Comparison of ENCODE assay signal across 18 mouse cellular contexts in the genomic region with DNA sequence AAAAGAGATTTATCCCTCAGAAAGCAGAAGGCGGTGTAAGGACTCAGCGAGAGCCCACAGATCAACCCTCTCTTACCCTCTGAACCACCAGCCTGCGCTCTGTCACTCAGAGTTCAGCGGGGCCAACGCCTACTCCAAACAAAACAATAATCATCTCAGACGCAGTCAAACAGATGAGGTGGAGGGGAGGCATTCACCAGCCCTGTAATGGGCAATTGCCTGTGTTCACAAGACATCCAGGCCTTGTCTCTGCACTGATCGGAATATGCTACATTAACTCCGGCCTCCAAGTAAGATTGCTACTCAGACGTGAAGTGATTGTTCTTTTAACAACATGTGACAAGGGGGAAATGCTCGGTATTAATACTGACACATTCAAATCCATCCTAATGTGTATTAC.
DNase-seq lines count a peak whose midpoint lies in the region; ATAC-seq and TF ChIP-seq lines count a peak whose summit lies in the region.
"Had no signal": no experiment of that assay in that cellular context is flagged by ENCODE, and none has a peak within 500 bp of the region (broad histone marks: within the 10 kb centered on the region; RNA-seq: fewer than 3 reads in every experiment).

No protein-coding gene starts in this region.

- H3K27ac ChIP-seq in midbrain, embryonic 12.5 days (replicated peaks), result peak overlapping the region; percentile 16; the same call in 1 of the 2 replicates
- no peak overlapping the region for H3K27ac ChIP-seq in midbrain, embryonic 11.5 days (ENCODE audit: low read depth, low read length)
- H3K27ac ChIP-seq in kidney, embryonic 16.5 days (ENCODE audit: low read length), result no peak overlapping the region
- H3K27ac ChIP-seq: kidney, postnatal 0 days; limb, embryonic 10.5 days; midbrain, embryonic 13.5 days; neural tube, embryonic 15.5 days had no signal

- WGBS in midbrain, embryonic 12.5 days, result 49% methylated on average over 10 of the region's 10 CpGs
- WGBS in midbrain, embryonic 11.5 days, result 66% methylated on average over 10 of the region's 10 CpGs
- WGBS in kidney, embryonic 16.5 days, result 45% methylated on average over 10 of the region's 10 CpGs

- H3K9me3 ChIP-seq in midbrain, embryonic 12.5 days, result no peaks in the 10 kb centered on the region
- no peaks in the 10 kb centered on the region for H3K9me3 ChIP-seq in midbrain, embryonic 11.5 days (ENCODE audit: control insufficient read depth, low read length)
- H3K9me3 ChIP-seq in kidney, embryonic 16.5 days (ENCODE audit: low read length), result peaks cover 9% of the 10 kb centered on the region
- H3K9me3 ChIP-seq: limb, embryonic 10.5 days; midbrain, embryonic 13.5 days; neural tube, embryonic 15.5 days had no signal

- no peak for TF ChIP-seq POLR2A in brain, embryonic 14.5 days (IDR thresholded peaks at IDR 0.05; ENCODE audit: borderline replicate concordance, extremely low read depth, insufficient read depth, insufficient read length, poor library complexity, severe bottlenecking)

- no peak overlapping the region for H3K4me2 ChIP-seq in midbrain, embryonic 12.5 days (replicated peaks)
- no peak overlapping the region for H3K4me2 ChIP-seq in midbrain, embryonic 11.5 days
- no peak overlapping the region for H3K4me2 ChIP-seq in kidney, embryonic 16.5 days (replicated peaks; ENCODE audit: low read depth, low read length)
- H3K4me2 ChIP-seq: heart, embryonic 11.5 days; midbrain, embryonic 13.5 days; neural tube, embryonic 15.5 days had no signal

- peaks cover 19% of the 10 kb centered on the region; the same call in 1 of the 2 replicates for H3K4me1 ChIP-seq in midbrain, embryonic 12.5 days
- no peaks in the 10 kb centered on the region; the same call in 1 of the 2 replicates for H3K4me1 ChIP-seq in midbrain, embryonic 11.5 days (ENCODE audit: control insufficient read depth, insufficient read depth, low read length)
- no peaks in the 10 kb centered on the region for H3K4me1 ChIP-seq in kidney, embryonic 16.5 days (ENCODE audit: insufficient read depth, low read length)
- H3K4me1 ChIP-seq: limb, embryonic 10.5 days had no signal

- no peak overlapping the region for H3K4me3 ChIP-seq in midbrain, embryonic 12.5 days
- H3K4me3 ChIP-seq in midbrain, embryonic 11.5 days (ENCODE audit: low read depth, low read length), result no peak overlapping the region
- H3K4me3 ChIP-seq in kidney, embryonic 16.5 days (ENCODE audit: low read length), result no peak overlapping the region
- H3K4me3 ChIP-seq: limb, embryonic 10.5 days; midbrain, embryonic 13.5 days; neural tube, embryonic 15.5 days had no signal

- H3K36me3 ChIP-seq in midbrain, embryonic 12.5 days, result no peaks in the 10 kb centered on the region
- no peaks in the 10 kb centered on the region for H3K36me3 ChIP-seq in midbrain, embryonic 11.5 days (ENCODE audit: control insufficient read depth, insufficient read depth, low read length)
- H3K36me3 ChIP-seq in kidney, embryonic 16.5 days (ENCODE audit: insufficient read depth, low read length), result no peaks in the 10 kb centered on the region
- H3K36me3 ChIP-seq: limb, embryonic 10.5 days; midbrain, embryonic 13.5 days; neural tube, embryonic 15.5 days had no signal

- DNase-seq in frontal cortex, adult 2 months (ENCODE audit: extremely low spot score in 1 of 2, low spot score in 1 of 2), result no peak
- no peak for DNase-seq in midbrain, embryonic 11.5 days (ENCODE audit: low spot score, missing footprints)
- DNase-seq in brain, embryonic 14.5 days (ENCODE audit: low read depth), result peak; percentile 69
- peak; percentile 85 for DNase-seq in retina, postnatal 1 day
- DNase-seq: adrenal gland, adult 8-10 months; B cell, adult 2 months; cerebellum, postnatal 10 days; heart, postnatal 10 days; kidney, adult 11 months; liver, postnatal 0 days had no signal

- H3K9ac ChIP-seq in midbrain, embryonic 12.5 days (replicated peaks), result no peak overlapping the region
- H3K9ac ChIP-seq in midbrain, embryonic 11.5 days (ENCODE audit: low read length), result no peak overlapping the region
- H3K9ac ChIP-seq in kidney, embryonic 16.5 days (replicated peaks; ENCODE audit: low read length), result no peak overlapping the region
- H3K9ac ChIP-seq: liver, postnatal 0 days; midbrain, embryonic 13.5 days; neural tube, embryonic 15.5 days had no signal

- no peaks in the 10 kb centered on the region; the same call in 1 of the 2 replicates for H3K27me3 ChIP-seq in midbrain, embryonic 12.5 days
- H3K27me3 ChIP-seq in midbrain, embryonic 11.5 days (ENCODE audit: control insufficient read depth, insufficient read depth, low read length), result no peaks in the 10 kb centered on the region
- H3K27me3 ChIP-seq in kidney, embryonic 16.5 days (ENCODE audit: insufficient read depth, low read length), result no peaks in the 10 kb centered on the region
- H3K27me3 ChIP-seq: midbrain, embryonic 13.5 days; neural tube, embryonic 15.5 days had no signal

- ATAC-seq in frontal cortex, adult (ENCODE audit: low TSS enrichment), result peak; percentile 41; the same call in 1 of the 2 replicates
- ATAC-seq in midbrain, embryonic 12.5 days (ENCODE audit: low FRiP score, low read depth), result no peak
- ATAC-seq in midbrain, embryonic 11.5 days (ENCODE audit: low FRiP score), result no peak
- no peak for ATAC-seq in kidney, embryonic 16.5 days (ENCODE audit: low FRiP score, low TSS enrichment)
- ATAC-seq: liver, postnatal 0 days; midbrain, embryonic 13.5 days had no signal

- no peak for TF ChIP-seq CTCF in brain, embryonic 14.5 days (IDR thresholded peaks at IDR 0.05; ENCODE audit: borderline replicate concordance, extremely low read depth, insufficient read depth, insufficient read length)

Comparison
In these comparisons a context has a peak if more than half of its experiments do, and no peak if none do; other contexts are left out.
1. DNase-seq: peak in brain, embryonic 14.5 days (single experiment) and retina, postnatal 1 day (single experiment); none in frontal cortex, adult 2 months (0 of 2) and midbrain, embryonic 11.5 days (single experiment).